Mouse (Mus musculus): ENCODE data around the gene Cacna1d.

DNA sequence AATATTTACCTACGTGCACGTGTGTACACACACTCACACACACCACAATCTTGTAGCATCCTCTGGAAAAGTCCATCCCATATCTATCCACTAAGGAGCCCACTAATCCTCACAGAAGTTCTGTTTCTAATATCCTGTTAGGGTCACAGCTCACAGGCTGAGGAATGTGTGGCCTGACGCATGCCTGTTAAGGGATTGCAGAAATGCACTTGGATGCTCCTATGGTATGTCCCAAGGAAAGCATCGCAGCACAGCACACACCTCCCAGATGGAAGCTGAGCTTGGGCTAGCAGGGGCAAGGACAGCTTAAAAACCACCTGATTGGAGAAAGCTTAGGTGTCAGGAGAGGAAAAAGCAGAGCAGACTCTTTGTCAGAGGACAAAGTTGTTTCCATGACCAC lies 271.4 kb downstream of the Cacna1d start:
- TF ChIP-seq CTCF (IDR thresholded peaks at IDR 0.05; ENCODE audit: insufficient read depth, low read length) (no peak), POLR2A (IDR thresholded peaks at IDR 0.05; ENCODE audit: borderline replicate concordance, extremely low read depth, low read depth, low read length) (no peak)
